Mouse (Mus musculus) limb, embryonic 10.5 days (tissue): Measurements from ENCODE around the gene Cd200. TPM values are rescaled to one million over a fixed set of nuclear protein-coding genes. Genes with fewer than 3 reads are reported as not detected.

Experiments used
- DNase-seq: peaks from one replicate; pipeline ENCODE4 v3.0.0-alpha.2; 2017; ENCODE audit warnings: low spot score
- H3K27ac ChIP-seq: fragments of 300-500 bp; sonication (generic); 2 replicates; pipeline ENCODE4 v1.5.1; 2016; ENCODE audit warnings: mild to moderate bottlenecking
- H3K27me3 ChIP-seq: fragments of 300-500 bp; sonication (generic); 2 replicates; pipeline ENCODE4 v1.6.1; 2016; ENCODE audit warnings: low read depth, mild to moderate bottlenecking; ENCODE audit not compliant: poor library complexity, severe bottlenecking
- H3K36me3 ChIP-seq: fragments of 300-500 bp; sonication (generic); 2 replicates; pipeline ENCODE4 v1.6.1; 2016; ENCODE audit warnings: mild to moderate bottlenecking, moderate library complexity
- H3K4me1 ChIP-seq: fragments of 300-500 bp; sonication (generic); 2 replicates; pipeline ENCODE4 v1.6.1; 2016
- H3K4me3 ChIP-seq: fragments of 300-500 bp; sonication (generic); 2 replicates; pipeline ENCODE4 v1.5.1; 2016; ENCODE audit warnings: mild to moderate bottlenecking, moderate library complexity
- H3K9me3 ChIP-seq: fragments of 300-500 bp; sonication (generic); replicated peaks from 2 replicates; pipeline ENCODE4 v1.6.1; 2016; ENCODE audit warnings: mild to moderate bottlenecking
- WGBS: fragments of 180-500 bp; shearing (Covaris S2); methylation state at CpG from one replicate; pipeline ENCODE4 v1.1.7; 2016; 5-methylcytosine and 5-hydroxymethylcytosine counted together
- polyA plus RNA-seq: library from polyadenylated mRNA; unstranded; fragments of >200 nt; fragmentation: Nextera tagmentation; extraction: Ambion mirVana; gene quantifications from 2 replicates; pipeline ENCODE4 v1.2.1, GENCODE M21; 2016

Cd200 gene
- polyA plus RNA-seq, 1 experiment from 2014 or later, result 3.7 TPM

GRCm38 (mm10) chr16:45397440-45397839 is 11.4 kb downstream of the Cd200 start:
- Histone ChIP-seq H3K27me3 (no peaks in the 10 kb centered on the region), H3K4me1 (no peaks in the 10 kb centered on the region), H3K9me3 (no peaks in the 10 kb centered on the region), H3K36me3 (no peaks in the 10 kb centered on the region), H3K4me3 (no peak overlapping the region), H3K27ac (no peak overlapping the region)
- 95% methylated on average over 2 of the region's 2 CpGs for WGBS
- no peak for DNase-seq

GRCm38 (mm10) chr16:45392246-45392645 is 16.6 kb downstream of the Cd200 start:
- no peak overlapping the region for H3K4me3 ChIP-seq
- no peaks in the 10 kb centered on the region for H3K36me3 ChIP-seq
- no peak for DNase-seq
- no peaks in the 10 kb centered on the region for H3K4me1 ChIP-seq
- WGBS, result 90% methylated on average over 6 of the region's 6 CpGs
- H3K27ac ChIP-seq, result no peak overlapping the region
- H3K9me3 ChIP-seq, result no peaks in the 10 kb centered on the region
- H3K27me3 ChIP-seq, result no peaks in the 10 kb centered on the region

DNA sequence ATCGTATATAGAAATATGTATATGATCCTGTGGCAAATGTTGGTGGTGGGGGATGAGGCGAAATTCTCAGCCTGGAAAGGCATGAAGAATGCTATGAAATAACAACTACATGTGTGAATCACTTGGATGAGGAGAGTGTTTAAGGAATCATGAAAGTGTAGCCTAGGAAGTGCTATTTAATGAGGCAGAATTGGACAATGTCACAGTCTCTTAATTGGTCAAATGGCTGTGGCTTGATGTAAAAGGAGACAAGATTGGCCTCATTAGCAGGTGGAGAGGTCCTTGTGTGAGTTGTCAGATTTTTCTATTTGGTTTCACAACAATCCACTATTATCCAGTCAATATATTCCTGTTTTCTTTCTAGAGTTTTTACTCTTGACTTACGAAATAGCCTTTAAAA is 17.2 kb downstream of the Cd200 start:
- 92% methylated on average over 3 of the region's 3 CpGs for WGBS
- no peaks in the 10 kb centered on the region for H3K4me1 ChIP-seq
- no peak overlapping the region for H3K4me3 ChIP-seq
- no peak for DNase-seq
- no peak overlapping the region for H3K27ac ChIP-seq
- no peaks in the 10 kb centered on the region for H3K27me3 ChIP-seq
- H3K36me3 ChIP-seq, result no peaks in the 10 kb centered on the region
- H3K9me3 ChIP-seq, result no peaks in the 10 kb centered on the region

DNA sequence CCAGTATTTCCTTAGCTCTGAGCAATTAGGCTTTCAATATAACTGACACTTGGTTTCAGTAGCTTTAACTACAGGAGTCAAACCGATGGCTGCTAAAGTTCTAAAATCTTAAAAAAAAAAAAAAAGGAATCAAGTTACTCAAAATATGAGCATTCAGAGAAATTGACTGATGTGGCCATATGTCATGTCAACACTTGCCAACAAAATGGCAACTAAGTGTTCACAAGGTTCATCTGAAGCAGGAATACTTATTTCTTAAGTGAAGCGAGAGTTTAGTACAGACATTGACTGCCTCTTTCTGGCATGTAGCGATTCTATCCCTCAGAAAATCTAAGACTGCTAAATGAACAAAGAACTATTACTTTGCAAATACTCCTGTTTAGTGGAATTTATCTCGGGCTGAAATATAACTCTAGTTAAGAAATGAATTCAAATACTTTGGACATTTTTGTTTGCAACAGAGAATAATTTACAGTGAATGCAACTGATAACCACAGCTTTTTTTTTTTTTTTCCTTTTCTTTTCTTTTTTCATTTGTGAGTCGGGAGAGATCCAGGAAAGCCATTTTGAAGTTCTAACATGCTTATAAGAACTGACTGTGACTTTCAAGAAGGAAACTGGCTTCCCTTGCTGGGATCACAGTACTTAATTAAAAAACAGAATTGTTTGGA is 18.4 kb downstream of the Cd200 start:
- Histone ChIP-seq H3K27ac (no peak overlapping the region), H3K27me3 (no peaks in the 10 kb centered on the region), H3K4me3 (no peak overlapping the region), H3K36me3 (no peaks in the 10 kb centered on the region), H3K4me1 (no peaks in the 10 kb centered on the region), H3K9me3 (no peaks in the 10 kb centered on the region)
- 87% methylated on average over 5 of the region's 5 CpGs for WGBS
- no peak for DNase-seq

- WGBS, result 91% methylated on average over 2 of the region's 2 CpGs
- H3K27ac ChIP-seq, result no peak overlapping the region
- DNase-seq, result no peak
- H3K36me3 ChIP-seq, result no peaks in the 10 kb centered on the region
- no peaks in the 10 kb centered on the region for H3K9me3 ChIP-seq
- no peak overlapping the region for H3K4me3 ChIP-seq
- no peaks in the 10 kb centered on the region for H3K4me1 ChIP-seq
- H3K27me3 ChIP-seq, result no peaks in the 10 kb centered on the region
Observed at GRCm38 (mm10) chr16:45389833-45390232, 19.0 kb downstream of the Cd200 start.

DNA sequence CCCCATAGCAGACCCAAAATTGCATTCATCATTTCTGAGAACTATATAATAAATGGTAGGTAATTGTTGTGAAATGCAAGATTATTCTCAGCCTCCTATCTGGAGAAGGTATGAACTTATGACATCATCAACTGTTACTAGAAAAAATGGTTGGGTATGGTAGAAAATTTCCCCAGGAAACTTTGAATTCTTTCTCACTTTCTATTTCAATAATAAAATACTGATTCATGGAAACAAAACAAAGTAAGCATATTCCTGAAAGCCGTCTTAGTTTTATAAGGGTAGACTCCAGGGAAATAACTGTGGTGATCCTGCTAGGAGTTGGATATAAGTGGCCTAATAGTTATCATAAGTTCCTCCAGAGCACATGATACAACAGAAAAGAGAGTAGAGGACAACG is 19.8 kb downstream of the Cd200 start:
- H3K4me1 ChIP-seq, result no peaks in the 10 kb centered on the region
- H3K36me3 ChIP-seq, result no peaks in the 10 kb centered on the region
- WGBS, result 96% methylated on average over 2 of the region's 2 CpGs
- no peak for DNase-seq
- no peaks in the 10 kb centered on the region for H3K9me3 ChIP-seq
- H3K27me3 ChIP-seq, result no peaks in the 10 kb centered on the region
- H3K4me3 ChIP-seq, result no peak overlapping the region
- H3K27ac ChIP-seq, result no peak overlapping the region

DNA sequence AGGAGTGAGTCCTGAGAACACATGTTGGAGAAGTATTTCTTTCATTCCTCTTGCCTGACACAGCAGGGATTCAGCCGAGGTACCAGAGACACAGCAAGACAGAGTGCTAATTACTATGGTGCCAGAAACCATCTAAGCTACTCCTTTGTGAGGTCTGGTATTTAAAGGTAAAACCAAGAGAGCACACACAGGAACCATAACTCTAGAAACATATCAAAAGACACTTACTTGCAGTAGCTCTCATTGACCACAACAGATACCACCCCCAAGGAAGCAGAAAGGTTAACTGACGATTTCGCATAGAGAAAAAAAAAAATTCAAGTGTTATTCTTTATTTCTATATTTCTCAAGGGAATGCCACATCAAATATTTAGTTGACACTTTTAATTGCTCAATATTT is 27.0 kb downstream of the Cd200 start:
- 80% methylated on average over 3 of the region's 3 CpGs for WGBS
- Histone ChIP-seq H3K27ac (no peak overlapping the region), H3K4me3 (no peak overlapping the region), H3K27me3 (no peaks in the 10 kb centered on the region), H3K9me3 (no peaks in the 10 kb centered on the region), H3K36me3 (no peaks in the 10 kb centered on the region), H3K4me1 (no peaks in the 10 kb centered on the region)
- DNase-seq, result no peak

- no peaks in the 10 kb centered on the region for H3K4me1 ChIP-seq
- H3K36me3 ChIP-seq, result no peaks in the 10 kb centered on the region
- no peak for DNase-seq
- H3K4me3 ChIP-seq, result no peak overlapping the region
- H3K27me3 ChIP-seq, result no peaks in the 10 kb centered on the region
- WGBS, result 82% methylated on average over 3 of the region's 3 CpGs
- no peaks in the 10 kb centered on the region for H3K9me3 ChIP-seq
- H3K27ac ChIP-seq, result no peak overlapping the region
Observed at GRCm38 (mm10) chr16:45378959-45379358, 29.9 kb downstream of the Cd200 start.

DNA sequence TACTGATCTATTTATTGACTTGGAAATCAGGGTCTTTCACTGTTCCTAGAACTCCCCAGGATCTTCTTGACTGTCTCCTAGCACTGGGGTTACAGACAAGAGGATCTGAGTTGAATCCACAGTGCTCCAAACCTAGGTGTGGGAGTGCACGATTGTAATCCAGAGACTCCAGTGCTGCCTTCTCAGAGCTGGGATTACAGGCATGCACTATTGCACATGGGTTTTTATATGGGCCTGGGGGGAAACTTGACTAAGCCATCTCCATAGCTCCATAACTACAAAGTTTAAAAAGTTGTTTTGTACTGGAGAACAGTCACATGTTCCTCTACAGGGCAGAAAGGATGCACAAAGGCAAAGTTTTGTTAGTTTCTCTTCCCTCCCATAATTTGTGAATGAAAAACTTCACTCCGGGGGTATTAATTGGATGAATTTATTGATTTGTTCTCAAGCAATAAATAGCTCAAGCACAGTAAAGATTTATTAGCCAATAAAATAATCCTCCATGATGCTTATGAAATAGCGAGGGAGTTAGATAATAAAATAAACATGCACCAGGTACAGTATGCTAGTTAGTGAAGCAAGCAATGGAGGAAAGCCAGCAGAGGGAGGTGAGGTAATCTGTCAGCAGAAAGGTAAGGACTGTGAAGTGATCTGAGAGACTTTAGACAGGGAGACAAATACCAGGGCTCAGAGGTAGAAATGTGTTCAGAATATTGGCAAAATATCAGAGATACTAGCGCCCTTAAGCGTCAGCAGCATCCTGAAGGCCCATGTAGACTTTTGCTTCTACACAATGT is 30.5 kb downstream of the Cd200 start:
- H3K36me3 ChIP-seq, result no peaks in the 10 kb centered on the region
- no peaks in the 10 kb centered on the region for H3K9me3 ChIP-seq
- DNase-seq, result no peak
- no peak overlapping the region for H3K27ac ChIP-seq
- no peaks in the 10 kb centered on the region for H3K27me3 ChIP-seq
- H3K4me3 ChIP-seq, result no peak overlapping the region
- WGBS, result 97% methylated on average over 5 of the region's 5 CpGs
- H3K4me1 ChIP-seq, result no peaks in the 10 kb centered on the region

- Histone ChIP-seq H3K4me3 (no peak overlapping the region), H3K36me3 (no peaks in the 10 kb centered on the region), H3K27me3 (no peaks in the 10 kb centered on the region), H3K27ac (no peak overlapping the region), H3K4me1 (no peaks in the 10 kb centered on the region), H3K9me3 (no peaks in the 10 kb centered on the region)
- no peak for DNase-seq
- WGBS, result 92% methylated on average over 4 of the region's 4 CpGs
Observed at GRCm38 (mm10) chr16:45377332-45377731, 31.5 kb downstream of the Cd200 start.

- Histone ChIP-seq H3K27me3 (no peaks in the 10 kb centered on the region), H3K9me3 (no peaks in the 10 kb centered on the region), H3K4me3 (no peak overlapping the region), H3K36me3 (no peaks in the 10 kb centered on the region), H3K4me1 (no peaks in the 10 kb centered on the region), H3K27ac (no peak overlapping the region)
- 74% methylated on average over 2 of the region's 2 CpGs for WGBS
- no peak for DNase-seq
Observed at GRCm38 (mm10) chr16:45376812-45377211, 32.0 kb downstream of the Cd200 start.

GRCm38 (mm10) chr16:45376294-45376693 is 32.6 kb downstream of the Cd200 start:
- Histone ChIP-seq H3K4me3 (no peak overlapping the region), H3K27me3 (no peaks in the 10 kb centered on the region)
- 85% methylated on average over 4 of the region's 4 CpGs for WGBS

GRCm38 (mm10) chr16:45375506-45376225 is 33.2 kb downstream of the Cd200 start:
- no peak overlapping the region for H3K27ac ChIP-seq
- no peaks in the 10 kb centered on the region for H3K4me1 ChIP-seq
- no peak overlapping the region for H3K4me3 ChIP-seq
- H3K27me3 ChIP-seq, result no peaks in the 10 kb centered on the region
- H3K9me3 ChIP-seq, result no peaks in the 10 kb centered on the region
- no peak for DNase-seq
- H3K36me3 ChIP-seq, result no peaks in the 10 kb centered on the region
- 76% methylated on average over 2 of the region's 2 CpGs for WGBS

More at GRCm38 (mm10) chr16:45376294-45376693, 32.6 kb downstream of the Cd200 start:
- H3K4me1 ChIP-seq, result no peaks in the 10 kb centered on the region
- H3K27ac ChIP-seq, result no peak overlapping the region
- DNase-seq, result no peak
- H3K9me3 ChIP-seq, result no peaks in the 10 kb centered on the region
- H3K36me3 ChIP-seq, result no peaks in the 10 kb centered on the region
